Mouse (Mus musculus) MEL (cell line): ENCODE measurements around the gene Rgma. TPM values are rescaled to one million over a fixed set of nuclear protein-coding genes. Genes with fewer than 3 reads are reported as not detected.

ENCODE experiments used
- DNase-seq: peaks from one replicate; pipeline ENCODE4 v3.0.0; 2011; ENCODE audit warnings: low read depth, low spot score
- H3K27ac ChIP-seq: 2 replicates; pipeline ENCODE4 v1.5.1; 2012; ENCODE audit warnings: low read depth, mild to moderate bottlenecking, control low read depth, low read length, moderate library complexity; ENCODE audit not compliant: control insufficient read depth
- H3K27me3 ChIP-seq, 2 experiments: fragments of 150-350 bp in 1 of 2; sonication (generic) in 1 of 2; 2 replicates each; pipeline ENCODE4 v1.6.1; 2012; ENCODE audit warnings: low read length in 2 of 2, mild to moderate bottlenecking in 2 of 2, improper control_type of control experiment in 1 of 2, moderate library complexity in 1 of 2; ENCODE audit not compliant: insufficient read depth in 2 of 2, control insufficient read depth in 1 of 2
- H3K36me3 ChIP-seq, 2 experiments: 2 replicates each; pipeline ENCODE4 v1.6.1; 2012 to 2014; ENCODE audit warnings: low read length in 2 of 2, improper control_type of control experiment in 1 of 2, inconsistent platforms in 1 of 2, mild to moderate bottlenecking in 1 of 2; ENCODE audit not compliant: insufficient read depth in 2 of 2, control insufficient read depth in 1 of 2
- H3K4me1 ChIP-seq, 2 experiments: fragments of 150-350 bp in 1 of 2; sonication (generic) in 1 of 2; 2 replicates each; pipeline ENCODE4 v1.6.1; 2012; ENCODE audit warnings: low read length in 2 of 2, improper control_type of control experiment in 1 of 2, mild to moderate bottlenecking in 1 of 2; ENCODE audit not compliant: insufficient read depth in 2 of 2, control insufficient read depth in 1 of 2
- H3K4me3 ChIP-seq, 2 experiments: fragments of 150-350 bp in 1 of 2; sonication (generic) in 1 of 2; 2 replicates each; pipeline ENCODE4 v1.5.1; 2012; ENCODE audit warnings: low read depth in 2 of 2, low read length in 2 of 2, mild to moderate bottlenecking in 2 of 2, moderate library complexity in 2 of 2, control low read depth in 1 of 2, improper control_type of control experiment in 1 of 2; ENCODE audit not compliant: control insufficient read depth in 1 of 2, insufficient read depth in 1 of 2
- H3K79me2 ChIP-seq: 2 replicates; pipeline ENCODE4 v1.6.1; 2012; ENCODE audit warnings: mild to moderate bottlenecking, low read length, moderate library complexity; ENCODE audit not compliant: control insufficient read depth, poor library complexity, insufficient read depth
- H3K9ac ChIP-seq: 2 replicates; pipeline ENCODE4 v1.6.1; 2012; ENCODE audit warnings: low read depth, mild to moderate bottlenecking, control low read depth, low read length, moderate library complexity; ENCODE audit not compliant: control insufficient read depth, poor library complexity, severe bottlenecking
- H3K9me3 ChIP-seq: fragments of 150-350 bp; sonication (generic); replicated peaks from 2 replicates; pipeline ENCODE4 v1.6.1; 2012; ENCODE audit warnings: mild to moderate bottlenecking, low read length, improper control_type of control experiment, moderate library complexity; ENCODE audit not compliant: insufficient read depth
- CHD1 ChIP-seq: IDR thresholded peaks from 2 replicates; pipeline ENCODE4 v1.6.1; 2012; ENCODE audit warnings: low read depth, mild to moderate bottlenecking, inconsistent platforms, low read length, improper control_type of control experiment
- CHD2 ChIP-seq: IDR thresholded peaks from 2 replicates; pipeline ENCODE4 v1.6.1; 2011; ENCODE audit warnings: low read length, improper control_type of control experiment
- CTCF ChIP-seq, 3 experiments: IDR thresholded peaks in 2 of 3; conservative IDR thresholded peaks in 1 of 3; 2 replicates each; pipeline ENCODE4 v1.5.1; 2011 to 2012; ENCODE audit warnings: low read length in 3 of 3, low read depth in 2 of 3, mild to moderate bottlenecking in 2 of 3, improper control_type of control experiment in 1 of 3, inconsistent platforms in 1 of 3, mixed read lengths in 1 of 3, moderate library complexity in 1 of 3; ENCODE audit not compliant: control insufficient read depth in 1 of 3, insufficient read depth in 1 of 3, poor library complexity in 1 of 3, severe bottlenecking in 1 of 3
- ELF1 ChIP-seq: IDR thresholded peaks from 2 replicates; pipeline ENCODE4 v1.6.1; 2014; ENCODE audit warnings: low read depth, mild to moderate bottlenecking, inconsistent platforms, low read length, improper control_type of control experiment, moderate library complexity
- EP300 ChIP-seq, 2 experiments: IDR thresholded peaks; 2 replicates each; pipeline ENCODE4 v1.6.1; 2011; ENCODE audit warnings: improper control_type of control experiment in 2 of 2, low read length in 2 of 2, low read depth in 1 of 2, mild to moderate bottlenecking in 1 of 2
- ETS1 ChIP-seq: IDR thresholded peaks from 2 replicates; pipeline ENCODE4 v1.6.1; 2012; ENCODE audit warnings: low read depth, mild to moderate bottlenecking, inconsistent platforms, low read length, improper control_type of control experiment, moderate library complexity
- GABPA ChIP-seq: IDR thresholded peaks from 2 replicates; pipeline ENCODE4 v1.6.1; 2012; ENCODE audit warnings: low read depth, mild to moderate bottlenecking, inconsistent platforms, low read length, improper control_type of control experiment, moderate library complexity
- GATA1 ChIP-seq: IDR thresholded peaks from 2 replicates; pipeline ENCODE4 v1.6.1; 2011; ENCODE audit warnings: low read depth, low read length, improper control_type of control experiment
- HCFC1 ChIP-seq: IDR thresholded peaks from 2 replicates; pipeline ENCODE4 v1.6.1; 2012; ENCODE audit warnings: low read depth, mild to moderate bottlenecking, inconsistent platforms, low read length, improper control_type of control experiment, moderate library complexity
- JUND ChIP-seq: IDR thresholded peaks from 2 replicates; pipeline ENCODE4 v1.6.1; 2011; ENCODE audit warnings: low read depth, mild to moderate bottlenecking, improper control_type of control experiment, low read length
- KAT2A ChIP-seq: conservative IDR thresholded peaks from 2 replicates; pipeline ENCODE4 v1.6.1; 2012; ENCODE audit warnings: low read depth, low read length, improper control_type of control experiment, inconsistent platforms
- MAZ ChIP-seq: IDR thresholded peaks from 2 replicates; pipeline ENCODE4 v1.6.1; 2012; ENCODE audit warnings: low read depth, mild to moderate bottlenecking, inconsistent platforms, low read length, improper control_type of control experiment
- MYC ChIP-seq: IDR thresholded peaks from 2 replicates; pipeline ENCODE4 v1.6.1; 2011; ENCODE audit warnings: low read depth, mild to moderate bottlenecking, low read length, improper control_type of control experiment, moderate library complexity
- POLR2AphosphoS2 ChIP-seq: IDR thresholded peaks from 2 replicates; pipeline ENCODE4 v1.6.1; 2011; ENCODE audit warnings: low read length, improper control_type of control experiment
- POLR2AphosphoS5 ChIP-seq: IDR thresholded peaks from 2 replicates; pipeline ENCODE4 v1.6.1; 2012; ENCODE audit warnings: low read depth, borderline replicate concordance, mild to moderate bottlenecking, inconsistent platforms, low read length, moderate library complexity, mixed read lengths
- RAD21 ChIP-seq: IDR thresholded peaks from 2 replicates; pipeline ENCODE4 v1.6.1; 2011; ENCODE audit warnings: mild to moderate bottlenecking, low read depth, low read length, improper control_type of control experiment
- RCOR1 ChIP-seq: IDR thresholded peaks from 2 replicates; pipeline ENCODE4 v1.6.1; 2012; ENCODE audit warnings: low read depth, mild to moderate bottlenecking, inconsistent platforms, low read length, improper control_type of control experiment
- SIN3A ChIP-seq: IDR thresholded peaks from 2 replicates; pipeline ENCODE4 v1.6.1; 2012; ENCODE audit warnings: low read length, improper control_type of control experiment, inconsistent platforms
- SMC3 ChIP-seq: IDR thresholded peaks from 2 replicates; pipeline ENCODE4 v1.6.1; 2011; ENCODE audit warnings: low read depth, low read length, improper control_type of control experiment
- TAL1 ChIP-seq: IDR thresholded peaks from 2 replicates; pipeline ENCODE4 v1.6.1; 2012; ENCODE audit warnings: mild to moderate bottlenecking, inconsistent platforms, low read length, moderate library complexity, mixed read lengths
- TBP ChIP-seq: IDR thresholded peaks from 2 replicates; pipeline ENCODE4 v1.8.0; 2011; ENCODE audit warnings: low read depth, low read length, improper control_type of control experiment
- USF1 ChIP-seq: IDR thresholded peaks from 2 replicates; pipeline ENCODE4 v1.6.1; 2014; ENCODE audit warnings: low read depth, mild to moderate bottlenecking, inconsistent platforms, low read length, improper control_type of control experiment, moderate library complexity
- USF2 ChIP-seq, 2 experiments: IDR thresholded peaks; 2 replicates each; pipeline ENCODE4 v1.6.1; 2011 to 2012; ENCODE audit warnings: improper control_type of control experiment in 2 of 2, low read length in 2 of 2, borderline replicate concordance in 1 of 2, inconsistent platforms in 1 of 2, low read depth in 1 of 2, mild to moderate bottlenecking in 1 of 2; ENCODE audit not compliant: insufficient read depth in 1 of 2
- ZC3H11A ChIP-seq: IDR thresholded peaks from 2 replicates; pipeline ENCODE4 v1.6.1; 2012; ENCODE audit warnings: low read depth, mild to moderate bottlenecking, inconsistent platforms, low read length, improper control_type of control experiment
- ZMIZ1 ChIP-seq: IDR thresholded peaks from 2 replicates; pipeline ENCODE4 v1.6.1; 2012; ENCODE audit warnings: low read depth, mild to moderate bottlenecking, inconsistent platforms, low read length, improper control_type of control experiment, moderate library complexity
- ZNF384 ChIP-seq: IDR thresholded peaks from 2 replicates; pipeline ENCODE4 v1.6.1; 2012; ENCODE audit warnings: low read depth, mild to moderate bottlenecking, inconsistent platforms, low read length, improper control_type of control experiment
- polyA plus RNA-seq, 2 experiments: library from polyadenylated mRNA; stranded (reverse) in 1 of 2; unstranded in 1 of 2; fragments of >175 nt in 1 of 2; fragments of >200 nt in 1 of 2; gene quantifications; 2 replicates each; pipeline versions ENCODE4 v1.2.1 to v1.2.4; 2012; ENCODE audit warnings: low replicate concordance in 2 of 2, low read depth in 1 of 2; ENCODE audit not compliant: insufficient read length in 2 of 2, insufficient read depth in 1 of 2, missing spikeins in 1 of 2
- total RNA-seq: library from RNA; depleted of rRNA; stranded (reverse); fragments of 300-350 nt; gene quantifications from 2 replicates; pipeline ENCODE4 v1.2.3, GENCODE M21; 2012

Rgma gene
- total and polyA plus RNA-seq, 3 experiments: not detected

DNA sequence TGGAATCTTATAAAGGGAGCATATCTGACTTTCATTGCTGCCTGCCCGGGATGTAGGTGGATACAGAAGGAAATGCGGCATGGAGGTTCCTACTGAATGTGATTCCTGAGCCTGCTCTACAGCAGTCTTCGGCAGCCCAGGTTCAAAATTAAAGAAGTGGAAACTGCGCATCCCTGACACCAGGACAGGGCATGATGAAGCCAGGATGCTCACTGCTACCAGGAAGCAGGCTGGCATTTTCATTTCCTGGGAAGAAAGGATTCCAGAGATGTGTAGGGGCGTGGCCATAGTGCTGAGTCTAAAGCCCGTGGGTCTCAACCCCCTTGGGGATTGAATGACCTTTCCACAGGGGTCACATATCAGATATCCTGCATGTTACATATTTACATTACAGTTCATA, 2.7 kb downstream of the Rgma start:
- no peak for TF ChIP-seq JUND
- TF ChIP-seq MAZ: no peak
- no peak for TF ChIP-seq USF1
- no peak for TF ChIP-seq HCFC1
- TF ChIP-seq SMC3: no peak
- no peak for TF ChIP-seq ETS1
- TF ChIP-seq GATA1: no peak
- no peak for TF ChIP-seq ELF1
- no peak for TF ChIP-seq RAD21
- TF ChIP-seq TBP: no peak
- TF ChIP-seq USF2 (IDR thresholded peaks at IDR 0.05; ENCODE audit: borderline replicate concordance in 1 of 2, insufficient read depth in 1 of 2, low read depth in 1 of 2, low read length in 2 of 2): no peak
- TF ChIP-seq POLR2AphosphoS5: no peak
- TF ChIP-seq MYC: no peak
- TF ChIP-seq ZMIZ1: no peak
- TF ChIP-seq CTCF (IDR thresholded peaks at IDR 0.05 in 2 of 3, conservative IDR thresholded peaks at IDR 0.05 in 1 of 3; ENCODE audit: control insufficient read depth in 1 of 3, insufficient read depth in 1 of 3, low read depth in 2 of 3, low read length in 3 of 3, poor library complexity in 1 of 3, severe bottlenecking in 1 of 3): no peak
- TF ChIP-seq CHD1: no peak
- TF ChIP-seq RCOR1: no peak
- no peak for TF ChIP-seq TAL1
- TF ChIP-seq, all 39 proteins: peak for 0
- Histone ChIP-seq H3K9me3 (no peaks in the 10 kb centered on the region), H3K79me2 (no peaks in the 10 kb centered on the region), H3K36me3 (no peaks in the 10 kb centered on the region), H3K27me3 (no peaks in the 10 kb centered on the region), H3K27ac (no peak overlapping the region), H3K9ac (no peak overlapping the region), H3K4me3 (no peak overlapping the region), H3K4me1 (no peaks in the 10 kb centered on the region)
- DNase-seq: no peak

DNA sequence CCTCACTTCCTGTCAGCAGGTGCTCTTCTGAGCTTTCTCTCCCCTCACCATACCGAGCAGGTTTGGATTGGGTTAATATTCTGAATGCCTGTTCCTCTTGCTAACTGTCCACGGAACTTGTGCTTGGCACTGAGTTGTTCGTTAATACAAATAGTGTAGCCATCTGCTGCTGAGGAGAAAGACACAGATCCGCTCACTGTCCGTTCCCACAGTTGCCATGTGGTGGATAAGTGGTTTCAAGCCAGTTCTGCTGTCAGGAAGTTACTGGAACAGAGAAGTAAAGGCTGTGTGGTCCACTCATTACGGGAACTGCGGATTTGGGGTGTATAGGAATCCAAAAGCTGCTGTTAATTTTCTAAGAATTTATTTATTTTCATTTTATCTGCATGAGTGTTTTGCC, 7.5 kb downstream of the Rgma start:
- Histone ChIP-seq H3K9me3 (no peaks in the 10 kb centered on the region), H3K9ac (no peak overlapping the region), H3K27me3 (no peaks in the 10 kb centered on the region; a peak in 1 of 4 replicates), H3K27ac (no peak overlapping the region), H3K36me3 (no peaks in the 10 kb centered on the region), H3K79me2 (no peaks in the 10 kb centered on the region), H3K4me1 (no peaks in the 10 kb centered on the region), H3K4me3 (no peak overlapping the region)
- DNase-seq: no peak
- no peak for TF ChIP-seq GABPA
- TF ChIP-seq RCOR1: no peak
- no peak for TF ChIP-seq MAZ
- TF ChIP-seq EP300 (IDR thresholded peaks at IDR 0.05; ENCODE audit: low read depth in 1 of 2, low read length in 2 of 2): no peak
- no peak for TF ChIP-seq GATA1
- no peak for TF ChIP-seq CTCF (IDR thresholded peaks at IDR 0.05 in 2 of 3, conservative IDR thresholded peaks at IDR 0.05 in 1 of 3; ENCODE audit: control insufficient read depth in 1 of 3, insufficient read depth in 1 of 3, low read depth in 2 of 3, low read length in 3 of 3, poor library complexity in 1 of 3, severe bottlenecking in 1 of 3)
- TF ChIP-seq KAT2A: no peak
- no peak for TF ChIP-seq ZNF384
- no peak for TF ChIP-seq POLR2AphosphoS2
- no peak for TF ChIP-seq SIN3A
- TF ChIP-seq ZC3H11A: no peak
- no peak for TF ChIP-seq CHD2
